Mouse (Mus musculus) myocyte (in vitro differentiated cells): Measurements from ENCODE around the gene Espl1. TPM values are rescaled to one million over a fixed set of nuclear protein-coding genes. Genes with fewer than 3 reads are reported as not detected.
"Not testable (repeated sequence)": the region's sequence is repeated elsewhere in the genome, so short reads cannot be mapped to it uniquely, and the experiment has no call there.

ENCODE experiments used
- H3K27me3 ChIP-seq: one replicate; pipeline ENCODE4 v1.6.1; 2011; ENCODE audit not compliant: control insufficient read depth, insufficient read depth, insufficient read length
- H3K36me3 ChIP-seq: one replicate; pipeline ENCODE4 v1.6.1; 2011; ENCODE audit not compliant: control insufficient read depth, insufficient read depth
- H3K4me2 ChIP-seq: one replicate; pipeline ENCODE4 v1.6.1; 2011; ENCODE audit warnings: low read depth, control low read depth
- H3K4me3 ChIP-seq: one replicate; pipeline ENCODE4 v1.5.1; 2011; ENCODE audit warnings: mild to moderate bottlenecking, control low read depth, moderate library complexity
- H3K79me2 ChIP-seq: one replicate; pipeline ENCODE4 v1.6.1; 2011; ENCODE audit not compliant: control insufficient read depth, insufficient read depth
- H3ac ChIP-seq: one replicate; pipeline ENCODE4 v1.6.1; 2011; ENCODE audit not compliant: control insufficient read depth, insufficient read length
- CEBPB ChIP-seq: IDR thresholded peaks from 2 replicates; pipeline ENCODE4 v1.6.1; 2011; ENCODE audit warnings: mild to moderate bottlenecking, moderate library complexity; ENCODE audit not compliant: poor library complexity, insufficient read depth, severe bottlenecking
- E2F4 ChIP-seq: IDR thresholded peaks from one replicate; pipeline ENCODE4 v1.6.1; 2011; ENCODE audit warnings: mild to moderate bottlenecking, control low read depth, moderate library complexity; ENCODE audit not compliant: insufficient read depth
- MAX ChIP-seq: IDR thresholded peaks from one replicate; pipeline ENCODE4 v1.6.1; 2011; ENCODE audit warnings: low read depth, mild to moderate bottlenecking, control low read depth
- MYOD1 ChIP-seq, 3 experiments: IDR thresholded peaks; one replicate each; pipeline ENCODE4 v1.6.1; 2011; ENCODE audit warnings: control low read depth in 2 of 3, low read depth in 2 of 3, mild to moderate bottlenecking in 2 of 3, moderate library complexity in 1 of 3; ENCODE audit not compliant: insufficient read length in 2 of 3, control insufficient read depth in 1 of 3
- MYOG ChIP-seq, 3 experiments: IDR thresholded peaks; one replicate each; pipeline ENCODE4 v1.6.1; 2011; ENCODE audit warnings: control low read depth in 2 of 3, low read depth in 2 of 3, mild to moderate bottlenecking in 2 of 3; ENCODE audit not compliant: insufficient read length in 2 of 3, control insufficient read depth in 1 of 3, insufficient read depth in 1 of 3
- POLR2A ChIP-seq: IDR thresholded peaks from one replicate; pipeline ENCODE4 v1.6.1; 2011; ENCODE audit warnings: low read depth, mild to moderate bottlenecking, control low read depth, moderate library complexity; ENCODE audit not compliant: insufficient read length
- POLR2AphosphoS2 ChIP-seq: IDR thresholded peaks from one replicate; pipeline ENCODE4 v1.6.1; 2011; ENCODE audit warnings: low read depth, control low read depth; ENCODE audit not compliant: insufficient read length
- REST ChIP-seq: IDR thresholded peaks from one replicate; pipeline ENCODE4 v1.6.1; 2011; ENCODE audit warnings: mild to moderate bottlenecking, control low read depth, moderate library complexity; ENCODE audit not compliant: insufficient read depth, insufficient read length
- SRF ChIP-seq: IDR thresholded peaks from one replicate; pipeline ENCODE4 v1.6.1; 2011; ENCODE audit warnings: low read depth; ENCODE audit not compliant: control insufficient read depth, insufficient read length
- TCF12 ChIP-seq: IDR thresholded peaks from one replicate; pipeline ENCODE4 v1.6.1; 2011; ENCODE audit warnings: mild to moderate bottlenecking, control low read depth; ENCODE audit not compliant: poor library complexity, insufficient read depth, severe bottlenecking
- TCF3 ChIP-seq: IDR thresholded peaks from one replicate; pipeline ENCODE4 v1.6.1; 2011; ENCODE audit warnings: low read depth, control low read depth; ENCODE audit not compliant: insufficient read length
- USF1 ChIP-seq: IDR thresholded peaks from one replicate; pipeline ENCODE4 v1.6.1; 2011; ENCODE audit warnings: low read depth, mild to moderate bottlenecking, control low read depth, moderate library complexity
- polyA plus RNA-seq: library from polyadenylated mRNA; unstranded; fragments of >200 nt; fragmentation: generic; extraction: Trizol; gene quantifications from one replicate; pipeline ENCODE4 v1.2.1, GENCODE M21; 2012; ENCODE audit warnings: missing spikeins

Espl1 gene
- polyA plus RNA-seq, 1 experiment: 16.7 TPM

GRCm38 (mm10) chr15:102324654-102325473 is 28.8 kb downstream of the Espl1 start:
- Histone ChIP-seq H3ac (no peak overlapping the region), H3K36me3 (peaks cover 23% of the 10 kb centered on the region), H3K79me2 (peaks cover 13% of the 10 kb centered on the region), H3K27me3 (no peaks in the 10 kb centered on the region), H3K4me3 (peak overlapping the region; percentile 66), H3K4me2 (peak overlapping the region; percentile 63)
- TF ChIP-seq POLR2AphosphoS2 (peak; percentile 33), MYOG (IDR thresholded peaks at IDR 0.05; ENCODE audit: control insufficient read depth in 1 of 3, insufficient read depth in 1 of 3, insufficient read length in 2 of 3, low read depth in 2 of 3) (no peak), MAX (no peak)

DNA sequence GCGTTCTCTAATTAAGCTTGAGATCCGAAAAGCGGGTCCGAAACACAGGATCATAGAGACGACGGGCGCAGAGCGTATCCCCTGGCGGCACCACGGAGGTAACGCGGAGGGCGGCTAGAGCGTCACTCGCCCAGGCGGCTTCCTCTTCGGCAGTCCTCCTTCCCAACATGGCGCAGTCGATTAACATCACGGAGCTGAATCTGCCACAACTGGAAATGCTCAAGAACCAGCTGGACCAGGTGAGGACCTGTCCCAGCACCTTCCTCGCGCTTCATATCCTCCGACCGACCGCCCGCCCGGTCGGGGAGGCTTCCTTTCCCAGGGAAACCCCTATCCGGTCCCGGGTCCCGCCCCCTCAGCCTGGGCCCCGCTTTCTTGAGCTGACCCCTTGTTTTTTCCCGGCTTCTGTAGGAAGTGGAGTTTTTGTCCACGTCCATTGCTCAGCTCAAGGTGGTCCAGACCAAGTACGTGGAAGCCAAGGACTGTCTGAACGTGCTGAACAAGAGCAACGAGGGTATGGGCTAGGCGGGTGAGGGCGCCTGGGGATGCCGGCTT is 30.0 kb downstream of the Espl1 start, which contains the start of gene Pfdn5:
Gene Pfdn5, plus strand, starts transcription at position 95 of the 555 bp plus-strand sequence.
- Histone ChIP-seq H3K4me3 (peak within 1 kb of the TSS; percentile 66), H3K36me3 (peaks cover 20% of the 10 kb centered on the region), H3K27me3 (no peaks in the 10 kb centered on the region), H3K79me2 (peaks cover 13% of the 10 kb centered on the region), H3ac (peak within 1 kb of the TSS; percentile 16), H3K4me2 (peak within 1 kb of the TSS; percentile 96)
- TF ChIP-seq MYOD1 (IDR thresholded peaks at IDR 0.05; ENCODE audit: control insufficient read depth in 1 of 3, insufficient read length in 2 of 3, low read depth in 2 of 3): peak in 1 of 3 experiments; percentile 33
- peak; percentile 10 for TF ChIP-seq MAX
- TF ChIP-seq POLR2AphosphoS2: peak; percentile 87
- peak in 2 of 3 experiments; percentile 16 to 52 for TF ChIP-seq MYOG (IDR thresholded peaks at IDR 0.05; ENCODE audit: control insufficient read depth in 1 of 3, insufficient read depth in 1 of 3, insufficient read length in 2 of 3, low read depth in 2 of 3)
- no peak for TF ChIP-seq CEBPB
- no peak for TF ChIP-seq TCF3
- peak; percentile 91 for TF ChIP-seq POLR2A

DNA sequence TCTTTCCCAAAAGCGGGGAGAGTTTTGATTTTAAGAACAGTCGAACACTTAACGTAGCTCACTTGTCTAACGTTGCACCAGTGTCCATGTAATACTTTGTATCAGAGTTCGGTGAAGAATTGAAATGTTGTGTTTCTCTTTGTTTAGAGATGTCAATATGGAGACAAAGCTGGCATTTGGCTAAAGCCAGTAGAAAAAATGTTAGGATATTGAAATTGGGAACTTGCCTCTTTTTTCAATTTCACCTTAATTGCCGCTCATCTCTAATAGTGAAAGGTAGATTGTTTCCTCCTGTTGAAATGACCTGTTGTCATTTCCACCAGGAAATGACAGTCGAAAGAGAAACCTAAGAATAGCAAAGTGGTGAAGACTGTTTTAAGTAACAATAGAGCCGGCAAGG is 30.8 kb downstream of the Espl1 start:
- H3K27me3 ChIP-seq: no peaks in the 10 kb centered on the region
- peaks cover 18% of the 10 kb centered on the region for H3K36me3 ChIP-seq
- TF ChIP-seq USF1 (no peak), MYOD1 (IDR thresholded peaks at IDR 0.05; ENCODE audit: control insufficient read depth in 1 of 3, insufficient read length in 2 of 3, low read depth in 2 of 3) (no peak), CEBPB (no peak), TCF12 (no peak), E2F4 (no peak), MYOG (IDR thresholded peaks at IDR 0.05; ENCODE audit: control insufficient read depth in 1 of 3, insufficient read depth in 1 of 3, insufficient read length in 2 of 3, low read depth in 2 of 3) (no peak), MAX (no peak), TCF3 (no peak), POLR2AphosphoS2 (no peak), REST (no peak), POLR2A (no peak), SRF (no peak)
- H3K4me3 ChIP-seq: peak overlapping the region; percentile 66
- H3K79me2 ChIP-seq: peaks cover 16% of the 10 kb centered on the region
- peak overlapping the region; percentile 16 for H3ac ChIP-seq
- peak overlapping the region; percentile 96 for H3K4me2 ChIP-seq

DNA sequence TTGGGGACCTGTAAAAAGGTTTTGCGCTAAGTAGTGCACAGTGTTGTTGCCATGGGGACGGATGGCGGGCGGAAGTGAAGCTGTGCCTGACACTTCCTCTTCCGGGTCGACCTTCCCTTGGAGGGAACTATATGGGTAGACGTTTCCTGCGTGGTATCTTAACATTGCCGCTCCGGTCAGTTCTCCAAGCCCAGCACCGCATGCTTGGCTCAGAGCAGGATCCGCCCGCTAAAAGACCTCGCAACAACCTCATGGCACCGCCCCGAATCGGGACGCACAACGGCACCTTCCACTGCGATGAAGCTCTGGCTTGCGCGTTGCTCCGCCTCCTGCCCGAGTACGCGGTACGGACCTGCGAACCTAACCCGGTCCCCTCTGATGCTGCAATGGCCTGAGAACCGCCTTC is 35.5 kb downstream of the Espl1 start, which contains the start of gene Myg1:
Gene Myg1, plus strand, starts transcription at position 100 of the 406 bp plus-strand sequence.
- Histone ChIP-seq H3K4me3 (peak within 1 kb of the TSS; percentile 63), H3K36me3 (peaks cover 43% of the 10 kb centered on the region), H3K79me2 (peaks cover 34% of the 10 kb centered on the region), H3K27me3 (no peaks in the 10 kb centered on the region), H3K4me2 (peak within 1 kb of the TSS; percentile 93), H3ac (peak within 1 kb of the TSS; percentile 13)
- TF ChIP-seq MYOG (IDR thresholded peaks at IDR 0.05; ENCODE audit: control insufficient read depth in 1 of 3, insufficient read depth in 1 of 3, insufficient read length in 2 of 3, low read depth in 2 of 3): no peak
- no peak for TF ChIP-seq TCF12
- peak; percentile 77 for TF ChIP-seq POLR2A
- TF ChIP-seq MYOD1 (IDR thresholded peaks at IDR 0.05; ENCODE audit: control insufficient read depth in 1 of 3, insufficient read length in 2 of 3, low read depth in 2 of 3): peak in 1 of 3 experiments; percentile 8
- TF ChIP-seq USF1: no peak
- TF ChIP-seq TCF3: no peak
- no peak for TF ChIP-seq CEBPB
- TF ChIP-seq SRF: peak; percentile 69
- peak; percentile 65 for TF ChIP-seq E2F4
- no peak for TF ChIP-seq REST
- TF ChIP-seq MAX: peak; percentile 18
- TF ChIP-seq POLR2AphosphoS2: peak; percentile 97

DNA sequence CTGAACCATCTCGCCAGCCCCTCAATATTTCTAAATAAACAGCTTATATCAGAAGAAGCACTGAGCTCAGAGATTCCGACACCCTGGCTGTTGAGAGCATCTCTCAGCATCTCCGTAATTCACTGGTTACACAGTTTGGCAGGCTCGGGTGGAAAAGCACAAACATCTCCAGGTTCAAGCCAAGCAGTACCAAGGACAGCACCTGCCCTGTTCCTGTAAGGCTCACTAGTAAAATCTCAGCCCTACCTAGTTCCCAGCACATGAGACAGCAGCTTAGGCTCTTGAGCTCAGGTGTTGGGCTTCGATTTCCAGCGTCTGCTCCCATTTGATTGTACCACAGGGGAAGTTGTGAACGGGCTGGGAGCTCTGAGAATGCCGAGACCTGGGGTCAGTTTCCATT is 39.2 kb downstream of the Espl1 start:
- Histone ChIP-seq H3K36me3 (peaks cover 59% of the 10 kb centered on the region), H3K79me2 (peaks cover 26% of the 10 kb centered on the region), H3K27me3 (no peaks in the 10 kb centered on the region), H3ac (no peak overlapping the region), H3K4me2 (no peak overlapping the region), H3K4me3 (no peak overlapping the region)
- TF ChIP-seq REST (peak; percentile 71), CEBPB (no peak)

DNA sequence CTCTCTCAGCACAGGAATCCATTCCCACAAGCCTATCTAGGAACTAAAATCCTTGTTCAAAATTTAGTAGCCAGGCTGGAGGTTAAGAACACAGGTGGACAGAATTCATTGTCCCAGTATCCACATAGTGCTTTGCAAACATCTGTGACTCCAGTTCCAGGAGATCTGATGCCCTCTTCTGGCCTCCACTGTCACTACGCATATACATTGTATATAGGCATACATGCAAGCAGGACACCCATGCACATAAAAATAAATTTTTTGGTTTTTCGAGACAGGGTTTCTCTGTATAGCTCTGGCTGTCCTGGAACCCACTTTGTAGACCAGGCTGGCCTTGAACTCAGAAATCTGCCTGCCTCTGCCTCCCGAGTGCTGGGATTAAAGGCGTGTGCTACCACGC is 39.9 kb downstream of the Espl1 start:
- H3K4me2 ChIP-seq, H3K27me3 ChIP-seq, H3K4me3 ChIP-seq, H3ac ChIP-seq: not testable (repeated sequence)
- peaks cover 26% of the 10 kb centered on the region for H3K79me2 ChIP-seq
- peaks cover 54% of the 10 kb centered on the region for H3K36me3 ChIP-seq
